9 mouse cellular contexts compared by ENCODE assay signal in genomic region chr5:104112016-104112415, GRCm38 (mm10). TPM values are rescaled to one million over a fixed set of nuclear protein-coding genes. Genes with fewer than 3 reads are reported as not detected.
DNase-seq lines count a peak whose midpoint lies in the region; ATAC-seq lines count a peak whose summit lies in the region.
"Had no signal": no experiment of that assay in that cellular context is flagged by ENCODE, and none has a peak within 500 bp of the region (broad histone marks: within the 10 kb centered on the region; RNA-seq: fewer than 3 reads in every experiment).

No protein-coding gene starts in this region.

- no peak for ATAC-seq in hindbrain, embryonic 11.5 days (ENCODE audit: low FRiP score)
- ATAC-seq in cerebellum, adult (ENCODE audit: insufficient number of reproducible peaks, low FRiP score, low TSS enrichment), result no peak

- 0 out of 2 replicates have a peak overlapping the region, but pooled peaks have one; percentile 11 for H3K4me2 ChIP-seq in hindbrain, embryonic 11.5 days (replicated peaks; ENCODE audit: low read depth, low read length)
- H3K4me2 ChIP-seq: liver, embryonic 13.5 days had no signal

- H3K9me3 ChIP-seq in hindbrain, embryonic 11.5 days (ENCODE audit: control insufficient read depth, low read length), result no peaks in the 10 kb centered on the region
- H3K9me3 ChIP-seq: liver, embryonic 13.5 days had no signal

- WGBS in hindbrain, embryonic 11.5 days, result 16% methylated on average over 9 of the region's 9 CpGs

- no peak overlapping the region; the same call in 1 of the 2 replicates for H3K9ac ChIP-seq in hindbrain, embryonic 11.5 days (ENCODE audit: low read depth, low read length)
- H3K9ac ChIP-seq: liver, embryonic 13.5 days had no signal

- DNase-seq in cerebellum, adult 9-11 months, result peak; percentile 11
- no peak for DNase-seq in cerebellum, adult 11 months
- DNase-seq in embryo, embryonic 11 days, result peak; percentile 72
- DNase-seq in hindbrain, embryonic 11.5 days (ENCODE audit: low spot score), result peak; percentile 47
- peak; percentile 55 to 75 for DNase-seq in lung, postnatal 4 days
- no peak for DNase-seq in thymus, postnatal 0 days (ENCODE audit: low spot score)
- no peak for DNase-seq in gastrocnemius, postnatal 10 days
- DNase-seq: liver, embryonic 13.5 days had no signal

- 0 out of 2 replicates have a peak overlapping the region, but pooled peaks have one; percentile 2 for H3K4me3 ChIP-seq in hindbrain, embryonic 11.5 days (ENCODE audit: low read depth, low read length)
- H3K4me3 ChIP-seq: liver, embryonic 13.5 days had no signal

- peaks cover 18% of the 10 kb centered on the region for H3K4me1 ChIP-seq in hindbrain, embryonic 11.5 days (replicated peaks; ENCODE audit: control insufficient read depth, insufficient read depth, low read length)

- H3K36me3 ChIP-seq in hindbrain, embryonic 11.5 days (ENCODE audit: control insufficient read depth, insufficient read depth, low read length), result no peaks in the 10 kb centered on the region
- H3K36me3 ChIP-seq: liver, embryonic 13.5 days had no signal

- H3K27ac ChIP-seq in hindbrain, embryonic 11.5 days (ENCODE audit: low read depth, low read length), result peak overlapping the region; percentile 89
- H3K27ac ChIP-seq: liver, embryonic 13.5 days had no signal

- H3K27me3 ChIP-seq in hindbrain, embryonic 11.5 days (ENCODE audit: control insufficient read depth, insufficient read depth, low read length), result no peaks in the 10 kb centered on the region

RNA-seq across cellular contexts. Expression of gene Sparcl1, which starts 1.5 kb away (rescaled TPM):
- polyA plus RNA-seq in hindbrain, embryonic 11.5 days (2014; fragmentation: Nextera tagmentation; extraction: Ambion mirVana), result 61.5 and 61.9 TPM in 2 replicates
- polyA plus RNA-seq in thymus, postnatal 0 days (2015; fragmentation: Nextera tagmentation; extraction: Ambion mirVana), result 34.1 and 35.4 TPM in 2 replicates
- total RNA-seq in gastrocnemius, postnatal 10 days (2021), result 100 to 1,000 TPM; 231 to 240 TPM

RNA-seq across cellular contexts. Expression of gene Gm17660, which starts 34.6 kb away (rescaled TPM):
- polyA plus RNA-seq in hindbrain, embryonic 11.5 days (2014; fragmentation: Nextera tagmentation; extraction: Ambion mirVana), result not detected in 2 replicates
- not detected in 2 replicates for polyA plus RNA-seq in thymus, postnatal 0 days (2015; fragmentation: Nextera tagmentation; extraction: Ambion mirVana)
- not detected for total RNA-seq in gastrocnemius, postnatal 10 days (2021)
- polyA plus RNA-seq: liver, embryonic 13.5 days had no signal

RNA-seq across cellular contexts. Expression of gene Dspp, which starts 58.5 kb away (rescaled TPM):
- polyA plus RNA-seq in hindbrain, embryonic 11.5 days (2014; fragmentation: Nextera tagmentation; extraction: Ambion mirVana), result not detected in 2 replicates
- polyA plus RNA-seq in thymus, postnatal 0 days (2015; fragmentation: Nextera tagmentation; extraction: Ambion mirVana), result not detected in 2 replicates
- total RNA-seq in gastrocnemius, postnatal 10 days (2021), result not detected
- polyA plus RNA-seq: liver, embryonic 13.5 days had no signal

Comparison
In these comparisons a context has a peak if more than half of its experiments do, and no peak if none do; other contexts are left out.
1. DNase-seq: peak in cerebellum, adult 9-11 months (single experiment), embryo, embryonic 11 days (single experiment), hindbrain, embryonic 11.5 days (single experiment) and lung, postnatal 4 days (2 of 2); none in cerebellum, adult 11 months (single experiment), thymus, postnatal 0 days (single experiment) and gastrocnemius, postnatal 10 days (single experiment).